Mouse (Mus musculus): ENCODE results near the gene Rassf4. TPM values are rescaled to one million over a fixed set of nuclear protein-coding genes. Genes with fewer than 3 reads are reported as not detected.

Gene Rassf4
- total and polyA plus RNA-seq, 3 experiments, result 17.3 to 69.0 (median 32.3) TPM

DNA sequence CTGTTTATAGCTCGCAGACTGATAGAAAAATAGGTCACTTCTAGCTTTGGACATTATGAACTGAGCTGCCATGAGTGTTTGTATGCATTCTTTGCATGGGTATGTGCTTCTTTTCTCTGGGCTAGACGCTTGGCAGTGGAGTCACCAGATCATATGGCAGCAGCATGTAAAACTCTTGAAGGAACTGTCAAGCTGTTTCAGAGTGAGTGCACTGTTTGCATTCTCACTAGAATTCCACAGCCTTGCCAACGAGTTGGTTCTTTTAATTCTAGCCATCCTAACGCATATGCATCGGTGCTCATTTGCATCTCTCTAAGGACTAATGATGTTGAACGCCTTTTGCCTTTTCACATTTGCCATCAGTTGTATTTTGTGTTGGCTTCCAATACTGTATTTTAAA, 30.6 kb upstream of the Rassf4 start:
- H3K27ac ChIP-seq (ENCODE audit: insufficient read depth, low read depth), result no peak overlapping the region
- no peak overlapping the region for H3K4me2 ChIP-seq (ENCODE audit: insufficient read depth, low read depth, poor library complexity, severe bottlenecking)
- no peak overlapping the region for H3K4me3 ChIP-seq (replicated peaks in 1 of 3; ENCODE audit: low read depth in 2 of 3, low read length in 2 of 3, poor library complexity in 1 of 3)
- dilution Hi-C loops (cut with MboI; ENCODE audit: extremely low pct_ligation_motif_present, extremely low pct_unique_long_range_greater_than_20kb, low sequenced_read_pairs), result no loop called here
- TF ChIP-seq MAFK (IDR thresholded peaks at IDR 0.05; ENCODE audit: insufficient replicate concordance, low read length), result no peak
- TF ChIP-seq TCF12 (IDR thresholded peaks at IDR 0.05; ENCODE audit: low read depth, low read length), result no peak
- no peak for TF ChIP-seq E2F4 (IDR thresholded peaks at IDR 0.05; ENCODE audit: insufficient replicate concordance, low read depth, low read length)
- no peak for TF ChIP-seq JUN (IDR thresholded peaks at IDR 0.05; ENCODE audit: insufficient read depth, low read depth, low read length)
- TF ChIP-seq RAD21 (IDR thresholded peaks at IDR 0.05; ENCODE audit: low read depth, low read length), result no peak
- no peak for TF ChIP-seq CTCF (conservative IDR thresholded peaks at IDR 0.05 in 1 of 2, IDR thresholded peaks at IDR 0.05 in 1 of 2; ENCODE audit: low read depth in 2 of 2, low read length in 2 of 2)
- TF ChIP-seq ZC3H11A (IDR thresholded peaks at IDR 0.05; ENCODE audit: low read depth, low read length), result no peak
- no peak for TF ChIP-seq NELFE (IDR thresholded peaks at IDR 0.05; ENCODE audit: low read depth, low read length)
- no peak for TF ChIP-seq ELF1 (IDR thresholded peaks at IDR 0.05; ENCODE audit: low read depth, low read length)
- TF ChIP-seq ETS1 (conservative IDR thresholded peaks at IDR 0.05; ENCODE audit: low read depth, low read length), result no peak
- TF ChIP-seq RCOR1 (conservative IDR thresholded peaks at IDR 0.05; ENCODE audit: low read depth, low read length), result no peak
- no peak for TF ChIP-seq MAZ (IDR thresholded peaks at IDR 0.05; ENCODE audit: low read depth, low read length)
- TF ChIP-seq JUND (conservative IDR thresholded peaks at IDR 0.05; ENCODE audit: low read depth, low read length), result no peak
- no peak for TF ChIP-seq EP300 (IDR thresholded peaks at IDR 0.05; ENCODE audit: low read length)
- TF ChIP-seq PAX5 (IDR thresholded peaks at IDR 0.05; ENCODE audit: low read length), result no peak
- no peak for TF ChIP-seq HCFC1 (IDR thresholded peaks at IDR 0.05; ENCODE audit: low read depth, low read length)
- TF ChIP-seq CHD2 (IDR thresholded peaks at IDR 0.05; ENCODE audit: low read length), result no peak
- no peak for TF ChIP-seq ZMIZ1 (IDR thresholded peaks at IDR 0.05; ENCODE audit: low read depth, low read length)
- no peak for TF ChIP-seq MYC (IDR thresholded peaks at IDR 0.05; ENCODE audit: low read depth, low read length)
- TF ChIP-seq MAX (IDR thresholded peaks at IDR 0.05; ENCODE audit: low read length), result no peak
- DNase-seq (ENCODE audit: extremely low read depth), result no peak
- H3K9ac ChIP-seq (ENCODE audit: insufficient read depth, low read depth), result no peak overlapping the region
- H3K79me2 ChIP-seq (replicated peaks; ENCODE audit: control insufficient read depth, extremely low read depth, insufficient read depth, poor library complexity, severe bottlenecking), result no peaks in the 10 kb centered on the region
- in situ Hi-C loops (cut with MboI; ENCODE audit: low pct_ligation_motif_present, low pct_unique_long_range_greater_than_20kb, low sequenced_read_pairs), result no loop called here
- no peaks in the 10 kb centered on the region for H3K27me3 ChIP-seq (replicated peaks)
- peaks cover 5 to 18% of the 10 kb centered on the region in 2 experiments for H3K4me1 ChIP-seq (ENCODE audit: control insufficient read depth in 1 of 2, insufficient read depth in 2 of 2)
- H3K9me3 ChIP-seq (replicated peaks; ENCODE audit: low read length), result no peaks in the 10 kb centered on the region
- H3K36me3 ChIP-seq (replicated peaks in 1 of 2; ENCODE audit: control insufficient read depth in 1 of 2, insufficient read depth in 1 of 2, low read length in 1 of 2), result no peaks in the 10 kb centered on the region

DNA sequence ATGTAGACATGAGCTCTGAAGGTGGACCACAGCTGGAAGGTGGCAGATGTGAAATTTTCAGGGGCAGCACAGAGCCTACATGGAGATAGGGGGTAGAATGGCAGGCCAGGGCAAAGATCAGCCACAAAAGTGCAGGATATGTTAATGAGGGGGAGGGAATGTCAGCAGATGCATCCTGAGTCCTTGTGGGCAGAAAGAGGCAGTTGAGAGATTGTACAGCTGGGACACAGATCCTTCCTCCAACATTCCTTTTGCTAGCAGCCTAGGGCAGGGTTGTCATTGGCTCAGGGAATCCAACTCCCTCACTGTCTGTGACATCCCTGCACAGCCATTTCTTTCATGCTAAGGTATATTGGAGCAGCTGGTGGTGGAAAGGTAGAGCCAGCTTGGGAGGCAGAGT, 27.1 kb upstream of the Rassf4 start:
- Histone ChIP-seq H3K4me3 (replicated peaks in 1 of 3; ENCODE audit: low read depth in 2 of 3, low read length in 2 of 3, poor library complexity in 1 of 3) (no peak overlapping the region), H3K4me1 (ENCODE audit: control insufficient read depth in 1 of 2, insufficient read depth in 2 of 2) (peaks cover 5 to 18% of the 10 kb centered on the region in 2 experiments), H3K36me3 (replicated peaks in 1 of 2; ENCODE audit: control insufficient read depth in 1 of 2, insufficient read depth in 1 of 2, low read length in 1 of 2) (no peaks in the 10 kb centered on the region), H3K9me3 (replicated peaks; ENCODE audit: low read length) (no peaks in the 10 kb centered on the region), H3K79me2 (replicated peaks; ENCODE audit: control insufficient read depth, extremely low read depth, insufficient read depth, poor library complexity, severe bottlenecking) (no peaks in the 10 kb centered on the region), H3K9ac (ENCODE audit: insufficient read depth, low read depth) (no peak overlapping the region), H3K27me3 (replicated peaks) (no peaks in the 10 kb centered on the region), H3K27ac (ENCODE audit: insufficient read depth, low read depth) (no peak overlapping the region), H3K4me2 (ENCODE audit: insufficient read depth, low read depth, poor library complexity, severe bottlenecking) (no peak overlapping the region)
- DNase-seq (ENCODE audit: extremely low read depth), result no peak
- TF ChIP-seq ZMIZ1 (IDR thresholded peaks at IDR 0.05; ENCODE audit: low read depth, low read length), result no peak
- TF ChIP-seq TCF12 (IDR thresholded peaks at IDR 0.05; ENCODE audit: low read depth, low read length), result no peak
- TF ChIP-seq ZC3H11A (IDR thresholded peaks at IDR 0.05; ENCODE audit: low read depth, low read length), result no peak
- no peak for TF ChIP-seq EP300 (IDR thresholded peaks at IDR 0.05; ENCODE audit: low read length)
- no peak for TF ChIP-seq MAFK (IDR thresholded peaks at IDR 0.05; ENCODE audit: insufficient replicate concordance, low read length)
- no peak for TF ChIP-seq PAX5 (IDR thresholded peaks at IDR 0.05; ENCODE audit: low read length)
- no peak for TF ChIP-seq MYC (IDR thresholded peaks at IDR 0.05; ENCODE audit: low read depth, low read length)
- no peak for TF ChIP-seq ZKSCAN1 (IDR thresholded peaks at IDR 0.05; ENCODE audit: borderline replicate concordance, low read depth, low read length)
- dilution Hi-C loops (cut with MboI; ENCODE audit: extremely low pct_ligation_motif_present, extremely low pct_unique_long_range_greater_than_20kb, low sequenced_read_pairs), result no loop called here
- in situ Hi-C loops (cut with MboI; ENCODE audit: low pct_ligation_motif_present, low pct_unique_long_range_greater_than_20kb, low sequenced_read_pairs), result no loop called here

All from CH12.LX (cell line).